Mouse (Mus musculus): ENCODE measurements around the gene Slc5a2. TPM values are rescaled to one million over a fixed set of nuclear protein-coding genes. Genes with fewer than 3 reads are reported as not detected.

Slc5a2 gene
- total RNA-seq (2017): 0.50 TPM in 1 of 2 replicates, not detected in the other

DNA sequence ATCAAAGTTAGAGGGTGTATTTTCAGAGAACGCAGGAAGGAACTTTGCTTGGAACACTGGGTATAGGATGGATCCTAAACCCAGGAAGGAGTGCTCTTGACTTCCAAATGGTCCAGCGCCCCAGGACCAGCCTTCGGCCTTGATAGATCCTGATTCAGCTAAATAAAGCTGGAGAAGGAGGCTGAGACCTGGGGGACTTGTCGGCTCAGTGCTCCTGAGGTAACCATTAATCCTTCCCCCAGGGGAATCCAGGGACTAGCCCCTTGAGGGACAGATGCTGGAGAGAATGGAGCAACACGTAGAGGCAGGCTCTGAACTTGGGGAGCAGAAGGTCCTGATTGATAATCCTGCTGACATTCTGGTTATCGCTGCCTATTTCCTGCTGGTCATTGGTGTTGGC lies at the start of gene Slc5a2:
Slc5a2 (plus strand) TSS at position 247 of the 400 bp plus-strand sequence.
- no peak for ATAC-seq (replicated peaks in 1 of 2; ENCODE audit: insufficient read depth in 1 of 2, low FRiP score in 2 of 2, low TSS enrichment in 1 of 2, low read depth in 1 of 2, poor library complexity in 2 of 2, severe bottlenecking in 2 of 2)

DNA sequence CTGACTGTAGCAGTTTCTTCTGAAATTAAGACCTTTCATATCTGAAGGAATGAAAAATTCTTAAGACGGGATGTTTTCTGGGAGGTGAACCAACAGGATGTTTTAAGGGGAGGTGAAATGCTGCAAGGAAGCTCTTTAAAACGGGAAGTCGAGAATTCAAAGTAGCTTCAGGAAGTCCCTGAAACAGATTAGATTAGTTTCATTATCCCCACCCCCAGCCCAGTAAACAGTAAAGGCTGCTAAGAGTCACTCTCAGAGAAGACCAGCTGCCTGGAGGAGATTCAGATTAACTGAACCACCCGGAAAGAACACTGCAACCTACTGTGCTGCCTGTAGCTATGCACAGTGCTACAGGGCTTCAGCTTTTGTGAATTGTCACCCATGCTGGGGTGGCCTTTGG lies 45.5 kb upstream of the Slc5a2 start:
- no peak for ATAC-seq (replicated peaks in 1 of 2; ENCODE audit: insufficient read depth in 1 of 2, low FRiP score in 2 of 2, low TSS enrichment in 1 of 2, low read depth in 1 of 2, poor library complexity in 2 of 2, severe bottlenecking in 2 of 2)

DNA sequence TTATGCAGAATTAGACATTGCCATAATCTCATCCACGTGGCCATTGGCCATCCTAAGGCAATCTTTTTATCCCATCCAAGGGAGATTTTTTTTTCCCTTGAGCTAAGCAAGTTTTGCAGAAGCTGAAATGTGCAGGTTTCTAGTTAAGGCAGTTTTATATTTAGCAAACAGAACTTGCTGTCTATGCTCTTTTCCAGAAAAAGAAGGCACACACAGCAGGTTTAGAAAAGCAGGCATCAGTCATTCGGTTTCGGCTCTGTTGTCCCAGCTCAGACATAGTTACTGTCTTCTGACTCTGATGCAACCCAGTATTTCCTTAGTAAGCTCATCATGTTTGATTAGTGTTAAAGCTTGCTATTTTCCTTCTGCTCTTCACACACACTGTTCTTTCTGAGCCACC lies 44.5 kb upstream of the Slc5a2 start:
- no peak for ATAC-seq (replicated peaks in 1 of 2; ENCODE audit: insufficient read depth in 1 of 2, low FRiP score in 2 of 2, low TSS enrichment in 1 of 2, low read depth in 1 of 2, poor library complexity in 2 of 2, severe bottlenecking in 2 of 2)

DNA sequence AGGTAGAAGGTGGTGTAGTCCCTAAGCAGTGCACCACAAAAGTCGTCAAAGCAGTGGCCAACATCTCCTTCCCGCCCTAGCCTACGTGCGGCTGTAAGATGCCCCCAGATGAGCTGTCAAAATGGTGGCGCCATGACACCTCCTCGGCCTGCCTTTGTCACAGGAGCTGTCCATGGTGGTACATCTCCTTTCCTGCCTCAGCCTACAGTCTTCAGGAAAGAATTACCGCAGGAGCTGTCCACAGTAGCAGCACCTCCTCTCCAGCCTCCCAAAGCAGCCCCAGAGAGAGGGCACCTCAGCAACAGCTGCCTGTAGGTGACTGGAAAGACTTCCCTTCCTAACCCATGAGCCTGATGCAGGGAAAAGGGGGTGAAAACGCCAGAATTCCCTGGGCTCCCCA lies 33.7 kb upstream of the Slc5a2 start:
- ATAC-seq (replicated peaks in 1 of 2; ENCODE audit: insufficient read depth in 1 of 2, low FRiP score in 2 of 2, low TSS enrichment in 1 of 2, low read depth in 1 of 2, poor library complexity in 2 of 2, severe bottlenecking in 2 of 2): no peak

DNA sequence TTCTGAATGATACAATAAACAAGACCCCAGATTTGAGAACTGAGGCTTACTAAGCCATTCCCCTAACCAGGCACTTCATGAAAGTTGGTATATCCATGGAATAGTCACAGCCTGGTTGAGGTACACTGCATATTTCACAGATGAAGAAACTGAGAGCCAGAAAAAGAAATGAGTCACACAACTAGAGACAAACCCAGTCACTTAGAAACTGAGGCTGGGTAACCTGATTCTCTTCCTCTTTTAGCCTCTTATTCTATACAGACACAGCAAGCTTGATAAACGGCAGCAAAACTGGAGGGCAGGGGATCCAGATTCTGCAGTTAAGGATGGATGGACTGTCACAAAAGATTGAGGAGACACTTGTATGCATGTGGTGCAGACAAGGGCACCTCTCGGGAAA lies 30.7 kb upstream of the Slc5a2 start:
- no peak for ATAC-seq (replicated peaks in 1 of 2; ENCODE audit: insufficient read depth in 1 of 2, low FRiP score in 2 of 2, low TSS enrichment in 1 of 2, low read depth in 1 of 2, poor library complexity in 2 of 2, severe bottlenecking in 2 of 2)

DNA sequence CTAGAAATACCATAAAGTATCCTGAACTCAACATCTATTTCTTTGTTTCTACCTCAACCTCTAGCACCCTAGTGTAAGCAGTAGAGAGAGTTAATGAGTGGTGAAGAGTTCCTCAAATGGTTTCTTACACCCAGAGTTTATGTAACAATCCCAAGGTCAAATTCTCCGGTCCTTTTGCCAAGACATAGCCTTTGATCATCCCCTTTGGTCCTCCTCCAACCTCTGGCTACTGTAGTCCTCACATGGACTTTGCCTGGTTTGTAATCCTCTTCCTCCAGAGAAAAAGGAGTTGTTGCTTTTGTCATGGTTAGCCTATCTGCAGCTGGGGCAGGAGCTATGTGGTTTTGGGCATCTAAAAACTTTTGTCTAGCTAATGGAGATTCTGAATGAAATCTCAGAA lies 30.0 kb upstream of the Slc5a2 start:
- ATAC-seq (replicated peaks in 1 of 2; ENCODE audit: insufficient read depth in 1 of 2, low FRiP score in 2 of 2, low TSS enrichment in 1 of 2, low read depth in 1 of 2, poor library complexity in 2 of 2, severe bottlenecking in 2 of 2): no peak

DNA sequence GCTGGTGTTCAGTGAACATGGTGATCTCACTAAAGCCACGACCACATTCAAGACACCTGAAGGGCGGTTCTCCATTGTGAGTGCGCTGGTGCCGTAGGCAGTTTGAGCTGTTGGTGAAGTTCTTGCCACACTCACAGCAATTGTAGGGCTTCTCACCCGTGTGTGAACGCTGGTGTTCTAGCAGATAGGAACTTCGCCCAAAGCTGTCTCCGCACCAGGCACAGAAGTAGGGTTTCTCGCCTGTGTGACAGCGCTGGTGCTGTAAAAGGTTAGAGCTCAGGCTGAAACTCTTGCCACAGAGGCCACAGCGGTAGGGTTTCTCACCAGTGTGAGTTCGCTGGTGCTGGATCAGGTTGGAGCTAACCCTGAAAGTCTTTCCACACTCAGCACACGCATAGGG lies 29.0 kb upstream of the Slc5a2 start:
- ATAC-seq (replicated peaks in 1 of 2; ENCODE audit: insufficient read depth in 1 of 2, low FRiP score in 2 of 2, low TSS enrichment in 1 of 2, low read depth in 1 of 2, poor library complexity in 2 of 2, severe bottlenecking in 2 of 2): no peak

DNA sequence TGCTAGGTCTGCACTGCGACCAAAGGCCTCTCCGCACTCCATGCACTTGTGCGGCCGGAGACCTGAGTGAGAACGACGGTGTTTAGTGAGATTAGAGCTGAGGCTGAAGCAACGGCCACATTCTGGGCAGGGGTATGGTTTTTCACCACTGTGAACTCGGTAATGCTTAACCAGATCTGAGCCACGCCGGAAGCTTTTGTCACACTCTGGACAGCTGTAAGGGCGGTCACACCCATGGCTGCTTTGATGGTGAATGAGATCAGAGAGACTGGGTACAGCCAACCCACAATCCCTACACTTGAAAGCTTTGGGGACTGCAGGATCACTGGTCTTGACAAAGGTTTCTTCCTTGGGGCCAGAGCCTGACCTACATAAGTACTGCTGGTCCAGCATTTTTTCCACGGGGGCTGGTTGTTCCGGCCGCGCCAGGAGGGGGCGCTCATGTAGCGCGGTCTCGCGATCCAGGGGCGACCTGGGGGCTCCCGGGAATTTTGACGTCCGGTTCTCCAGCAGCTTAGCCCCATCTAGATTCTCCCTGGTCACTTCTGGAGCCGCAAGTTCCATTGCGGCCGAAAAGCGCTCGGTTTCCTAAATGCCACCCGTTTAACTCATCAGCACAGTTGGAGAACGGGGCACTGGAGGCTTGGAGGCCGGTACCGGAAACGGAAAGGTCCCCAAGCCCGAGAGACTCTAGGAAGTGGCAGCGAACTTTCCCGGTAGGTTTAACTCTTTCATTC lies 28.4 kb upstream of the Slc5a2 start, which contains the start of gene Armc5:
Armc5 (plus strand) TSS at position 487 of the 737 bp plus-strand sequence.
- ATAC-seq (replicated peaks in 1 of 2; ENCODE audit: insufficient read depth in 1 of 2, low FRiP score in 2 of 2, low TSS enrichment in 1 of 2, low read depth in 1 of 2, poor library complexity in 2 of 2, severe bottlenecking in 2 of 2): peak; percentile 6 to 24; a peak in 1 of 4 replicates

DNA sequence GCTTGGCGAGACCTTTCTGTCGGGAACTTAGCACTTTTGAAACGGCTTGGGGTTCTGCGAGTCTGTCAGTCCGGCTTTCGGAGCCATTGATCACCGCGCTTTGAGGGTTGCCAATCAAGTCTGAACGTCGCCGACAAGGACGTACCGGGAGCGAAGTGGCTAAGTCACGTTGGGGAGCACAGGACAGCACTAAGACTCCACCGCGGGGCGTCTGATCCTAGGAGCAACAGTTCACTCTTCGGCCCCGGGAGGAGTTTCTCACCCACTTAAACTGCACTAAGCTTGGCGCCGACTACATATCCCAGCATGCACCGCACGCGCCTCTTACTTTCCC lies 27.9 kb upstream of the Slc5a2 start:
- no peak for ATAC-seq (replicated peaks in 1 of 2; ENCODE audit: insufficient read depth in 1 of 2, low FRiP score in 2 of 2, low TSS enrichment in 1 of 2, low read depth in 1 of 2, poor library complexity in 2 of 2, severe bottlenecking in 2 of 2)

DNA sequence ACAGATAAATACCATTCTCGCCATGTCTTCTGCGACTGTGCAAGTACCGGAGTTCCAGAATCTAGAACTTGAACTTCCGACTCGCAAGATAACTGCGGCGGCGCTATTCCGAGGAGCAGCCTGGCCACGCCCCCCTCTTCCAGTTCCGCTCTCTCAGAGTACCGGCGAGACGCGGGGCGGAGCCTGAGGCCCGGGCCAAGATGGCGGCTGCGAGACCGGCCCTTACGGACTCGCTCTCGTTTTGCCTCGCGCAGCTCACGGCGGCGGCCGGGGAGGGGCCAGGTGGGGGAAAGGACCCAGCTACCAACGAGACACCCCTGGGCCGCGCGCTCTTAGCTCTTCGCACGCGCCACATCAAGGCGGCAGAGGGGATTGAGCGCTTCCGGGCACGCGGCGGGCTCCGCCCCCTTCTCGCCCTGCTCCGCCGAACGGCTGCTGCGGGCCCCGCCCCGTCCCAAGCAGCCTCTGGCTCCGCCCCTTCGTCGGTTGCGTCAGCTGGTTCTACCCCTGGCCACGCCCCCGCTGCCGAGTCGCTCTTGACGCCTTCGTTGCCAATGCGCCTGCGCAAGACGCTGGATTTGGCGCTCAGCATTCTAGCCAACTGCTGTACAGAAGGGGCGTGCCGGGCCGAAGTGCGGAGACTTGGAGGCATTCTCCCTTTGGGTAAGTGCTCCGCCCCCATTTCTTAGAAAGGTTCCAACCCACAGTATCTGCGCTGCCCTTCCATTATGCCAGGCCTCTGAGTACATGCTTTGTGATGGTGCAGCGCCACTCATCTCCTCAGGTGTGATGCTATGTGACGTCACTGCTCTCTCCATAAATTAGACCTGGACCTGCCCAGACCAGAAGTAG lies 27.3 kb upstream of the Slc5a2 start, which contains the start of gene 9130023H24Rik:
9130023H24Rik (minus strand) TSS at position 105 of the 852 bp plus-strand sequence.
- peak; percentile 74 to 83 for ATAC-seq (replicated peaks in 1 of 2; ENCODE audit: insufficient read depth in 1 of 2, low FRiP score in 2 of 2, low TSS enrichment in 1 of 2, low read depth in 1 of 2, poor library complexity in 2 of 2, severe bottlenecking in 2 of 2)

DNA sequence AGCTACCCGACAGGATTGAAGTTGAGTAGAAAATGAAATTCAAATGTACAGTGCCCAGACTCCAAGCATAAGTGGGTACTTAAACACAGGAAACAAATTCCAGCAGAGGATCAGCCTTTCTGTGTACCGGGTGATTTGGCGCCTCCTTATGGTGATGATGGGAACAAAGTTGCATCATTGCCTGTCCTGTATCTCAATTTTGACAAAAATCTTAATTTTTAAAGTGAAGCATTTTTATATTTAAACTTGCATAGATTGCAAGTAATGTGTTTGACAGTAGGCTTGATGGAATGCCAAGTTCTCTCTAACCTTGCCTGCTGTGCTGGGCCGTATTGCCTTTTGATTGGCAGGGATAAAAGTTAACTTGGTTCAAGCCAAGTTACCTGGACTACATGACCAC lies 26.5 kb upstream of the Slc5a2 start:
- ATAC-seq (replicated peaks in 1 of 2; ENCODE audit: insufficient read depth in 1 of 2, low FRiP score in 2 of 2, low TSS enrichment in 1 of 2, low read depth in 1 of 2, poor library complexity in 2 of 2, severe bottlenecking in 2 of 2): no peak

DNA sequence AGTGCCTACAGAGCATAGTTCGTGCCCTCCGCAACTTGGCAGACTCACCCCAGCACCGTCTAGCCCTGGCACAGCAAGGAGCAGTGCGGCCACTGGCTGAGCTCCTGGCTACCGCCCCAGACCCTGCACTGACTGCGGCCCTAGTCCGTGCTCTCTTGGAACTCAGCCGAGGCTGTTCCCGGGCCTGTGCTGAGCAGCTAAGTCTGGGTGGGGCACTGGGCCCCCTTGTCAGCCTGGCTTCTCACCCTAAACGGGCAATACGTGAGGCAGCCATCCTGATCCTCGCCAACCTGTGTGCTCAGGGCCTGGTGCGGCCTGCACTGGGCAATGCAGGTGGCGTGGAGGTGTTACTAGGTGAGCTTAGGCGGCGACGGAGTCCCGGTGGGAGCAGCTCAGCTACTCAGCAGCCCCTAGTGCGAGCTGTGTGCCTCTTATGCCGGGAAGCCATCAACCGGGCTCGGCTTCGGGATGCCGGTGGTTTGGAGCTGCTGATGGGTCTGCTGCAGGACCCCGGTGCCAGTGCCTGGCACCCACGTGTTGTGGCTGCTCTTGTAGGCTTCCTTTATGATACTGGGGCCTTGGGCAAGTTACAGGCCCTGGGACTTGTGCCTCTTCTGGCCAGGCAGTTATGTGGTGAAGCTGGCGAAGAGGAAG lies 25.2 kb upstream of the Slc5a2 start:
- ATAC-seq (replicated peaks in 1 of 2; ENCODE audit: insufficient read depth in 1 of 2, low FRiP score in 2 of 2, low TSS enrichment in 1 of 2, low read depth in 1 of 2, poor library complexity in 2 of 2, severe bottlenecking in 2 of 2): no peak

DNA sequence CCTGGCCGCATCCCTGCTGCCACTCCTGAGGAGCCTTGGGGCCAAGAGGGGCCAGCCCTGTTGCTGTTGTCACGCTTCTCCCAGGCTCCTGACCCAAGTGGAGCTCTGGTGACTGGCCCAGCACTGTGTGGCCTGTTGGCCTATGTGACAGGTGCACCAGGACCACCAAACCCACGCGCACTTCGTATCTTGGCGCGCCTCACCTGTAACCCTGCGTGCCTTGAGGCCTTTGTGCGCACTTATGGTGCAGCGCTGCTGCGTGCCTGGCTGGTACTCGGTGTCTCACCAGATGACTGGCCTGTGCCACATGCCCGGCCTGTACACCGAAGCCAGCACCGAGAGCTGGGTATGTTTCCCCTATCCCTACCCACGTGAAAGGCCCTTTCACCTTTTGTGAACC lies 23.1 kb upstream of the Slc5a2 start:
- no peak for ATAC-seq (replicated peaks in 1 of 2; ENCODE audit: insufficient read depth in 1 of 2, low FRiP score in 2 of 2, low TSS enrichment in 1 of 2, low read depth in 1 of 2, poor library complexity in 2 of 2, severe bottlenecking in 2 of 2)

DNA sequence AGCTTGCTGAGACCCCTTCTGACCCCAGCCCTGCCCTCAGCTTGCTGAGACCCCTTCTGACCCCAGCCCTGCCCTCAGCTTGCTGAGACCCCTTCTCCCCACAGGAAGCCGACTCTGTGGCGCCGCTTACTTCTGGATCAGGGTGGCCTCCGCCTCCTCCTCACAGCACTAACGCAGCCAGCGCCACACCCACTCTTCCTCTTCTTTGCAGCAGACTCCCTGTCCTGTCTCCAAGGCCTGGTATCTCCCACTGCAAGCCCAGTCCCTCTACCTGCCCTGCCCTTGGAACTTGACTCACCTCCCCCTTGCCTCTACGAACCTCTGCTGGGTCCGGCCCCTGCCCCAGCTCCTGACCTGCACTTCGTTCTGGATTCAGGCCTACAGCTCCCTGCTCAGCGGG lies 21.5 kb upstream of the Slc5a2 start:
- ATAC-seq (replicated peaks in 1 of 2; ENCODE audit: insufficient read depth in 1 of 2, low FRiP score in 2 of 2, low TSS enrichment in 1 of 2, low read depth in 1 of 2, poor library complexity in 2 of 2, severe bottlenecking in 2 of 2): no peak

DNA sequence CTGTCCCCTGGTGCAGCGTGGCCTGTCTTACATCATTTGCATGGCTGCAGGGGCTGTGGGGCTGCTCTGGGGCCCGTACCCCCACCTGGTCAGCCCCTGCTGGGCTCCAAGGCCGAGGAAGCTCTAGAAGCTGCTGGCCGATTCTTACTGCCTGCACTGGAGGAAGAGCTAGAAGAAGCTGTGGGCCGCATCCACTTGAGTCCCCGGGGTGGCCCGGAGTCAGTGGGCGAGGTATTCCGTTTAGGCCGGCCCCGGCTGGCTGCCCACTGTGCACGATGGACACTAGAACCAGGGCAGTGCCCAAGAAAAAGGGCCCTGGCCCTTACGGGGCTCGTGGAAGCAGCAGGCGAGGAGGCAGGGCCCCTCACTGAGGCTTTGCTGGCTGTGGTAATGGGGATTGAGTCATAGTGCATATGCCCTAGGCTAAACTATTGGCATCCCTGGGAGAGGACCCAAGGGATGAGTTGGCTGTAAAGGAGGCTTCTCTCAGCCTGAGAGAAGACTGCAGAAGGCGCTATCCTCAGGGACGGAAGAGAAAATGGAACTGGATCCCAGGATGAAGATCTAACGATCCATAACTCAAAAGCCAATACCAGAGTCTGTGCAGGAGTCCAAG lies 20.9 kb upstream of the Slc5a2 start:
- no peak for ATAC-seq (replicated peaks in 1 of 2; ENCODE audit: insufficient read depth in 1 of 2, low FRiP score in 2 of 2, low TSS enrichment in 1 of 2, low read depth in 1 of 2, poor library complexity in 2 of 2, severe bottlenecking in 2 of 2)

DNA sequence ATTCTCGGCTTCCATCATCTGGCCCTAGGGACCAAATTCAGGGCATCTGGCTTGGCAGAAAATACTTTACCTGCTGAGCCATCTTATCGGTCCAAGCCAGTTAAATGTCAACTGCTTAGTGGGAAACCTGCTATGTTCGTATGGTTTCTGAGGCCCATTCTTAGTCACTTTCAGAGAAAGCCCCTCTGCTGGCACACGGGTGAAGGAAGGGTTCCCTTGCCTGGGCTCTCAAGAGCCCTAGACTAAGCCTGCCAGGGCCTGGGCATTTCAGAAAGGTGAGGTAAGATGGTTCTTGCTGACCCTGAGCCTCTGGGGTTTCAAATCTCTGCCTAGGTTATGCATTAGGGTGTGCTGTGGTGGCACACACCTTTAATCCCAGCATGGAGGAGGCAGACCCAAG lies 19.9 kb upstream of the Slc5a2 start:
- ATAC-seq (replicated peaks in 1 of 2; ENCODE audit: insufficient read depth in 1 of 2, low FRiP score in 2 of 2, low TSS enrichment in 1 of 2, low read depth in 1 of 2, poor library complexity in 2 of 2, severe bottlenecking in 2 of 2): no peak

DNA sequence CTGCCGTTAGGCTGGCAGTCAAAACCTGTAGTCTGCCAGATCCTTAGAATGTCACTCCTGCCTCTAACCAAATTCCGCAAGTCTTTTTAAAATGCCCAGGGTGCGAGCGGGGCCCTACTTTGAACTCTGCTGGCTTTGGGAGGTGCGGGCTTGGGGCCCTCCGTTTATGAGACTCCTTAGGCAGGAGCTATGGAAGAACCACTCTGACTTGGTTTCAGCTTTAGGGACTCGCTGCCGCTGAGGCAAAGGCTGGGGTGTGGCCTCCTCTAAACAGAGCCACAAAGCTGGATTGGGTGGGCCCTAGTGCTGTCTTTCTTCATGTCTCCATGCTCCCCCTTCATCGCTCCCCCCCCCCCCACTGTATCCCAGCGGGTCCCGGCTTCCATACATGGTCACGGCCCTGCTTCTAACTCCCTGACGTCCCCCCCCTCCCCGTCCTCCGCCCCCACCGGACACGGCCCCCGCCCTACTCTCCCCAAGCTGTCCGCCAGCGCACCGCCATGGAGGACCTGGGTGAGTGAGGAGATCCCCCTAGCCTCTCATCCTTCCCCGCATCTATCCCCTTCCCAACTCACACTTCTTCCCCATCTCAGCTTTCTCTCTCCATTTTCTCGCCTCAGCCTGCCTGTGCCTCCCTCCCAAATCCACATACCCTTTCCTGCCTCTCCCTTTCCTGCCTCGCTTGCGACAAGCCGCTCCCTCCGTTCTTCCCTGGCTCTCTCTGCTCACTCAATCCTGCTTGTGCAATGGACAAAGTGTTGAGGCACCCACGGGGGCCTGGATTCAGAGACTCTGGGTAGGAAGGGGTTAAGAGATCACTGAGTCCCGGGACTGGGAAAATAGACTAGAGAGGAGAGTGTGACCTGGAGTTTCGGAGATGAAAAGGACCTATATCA lies 18.7 kb upstream of the Slc5a2 start, which contains the start of gene Tgfb1i1:
Tgfb1i1 (plus strand) TSS at position 317 of the 896 bp plus-strand sequence.
- no peak for ATAC-seq (replicated peaks in 1 of 2; ENCODE audit: insufficient read depth in 1 of 2, low FRiP score in 2 of 2, low TSS enrichment in 1 of 2, low read depth in 1 of 2, poor library complexity in 2 of 2, severe bottlenecking in 2 of 2)
